Mouse (Mus musculus) neural tube, embryonic 13.5 days (tissue): ENCODE measurements around the gene Crybg3. TPM values are rescaled to one million over a fixed set of nuclear protein-coding genes. Genes with fewer than 3 reads are reported as not detected.

Experiments
- ATAC-seq: fragments of 200-750 bp; cut with Nextera tagmentation; 2 replicates; pipeline ENCODE4 v1.8.0; 2017; ENCODE audit warnings: low read depth, mild to moderate bottlenecking, moderate TSS enrichment, moderate library complexity
- H3K27ac ChIP-seq: fragments of 300-500 bp; sonication (generic); replicated peaks from 2 replicates; pipeline ENCODE4 v1.5.1; 2015; ENCODE audit warnings: moderate library complexity, mild to moderate bottlenecking, inconsistent platforms
- H3K27me3 ChIP-seq: fragments of 300-500 bp; sonication (generic); 2 replicates; pipeline ENCODE4 v1.6.1; 2015; ENCODE audit warnings: mild to moderate bottlenecking, inconsistent platforms
- H3K36me3 ChIP-seq: fragments of 300-500 bp; sonication (generic); 2 replicates; pipeline ENCODE4 v1.6.1; 2015; ENCODE audit warnings: mild to moderate bottlenecking, inconsistent platforms
- H3K4me1 ChIP-seq: fragments of 300-500 bp; sonication (generic); replicated peaks from 2 replicates; pipeline ENCODE4 v1.6.1; 2015; ENCODE audit warnings: inconsistent platforms
- H3K4me2 ChIP-seq: fragments of 300-500 bp; sonication (generic); 2 replicates; pipeline ENCODE4 v1.6.1; 2015; ENCODE audit warnings: inconsistent platforms, mild to moderate bottlenecking, moderate library complexity
- H3K4me3 ChIP-seq: fragments of 300-500 bp; sonication (generic); 2 replicates; pipeline ENCODE4 v1.5.1; 2015; ENCODE audit warnings: mild to moderate bottlenecking, inconsistent platforms
- H3K9ac ChIP-seq: fragments of 300-500 bp; sonication (generic); 2 replicates; pipeline ENCODE4 v1.6.1; 2015; ENCODE audit warnings: moderate library complexity, mild to moderate bottlenecking, inconsistent platforms
- H3K9me3 ChIP-seq: fragments of 300-500 bp; sonication (generic); 2 replicates; pipeline ENCODE4 v1.6.1; 2016; ENCODE audit warnings: inconsistent platforms
- WGBS: fragments of 180-500 bp; shearing (Covaris S2); methylation state at CpG from one replicate; pipeline ENCODE4 v1.1.7; 2015; 5-methylcytosine and 5-hydroxymethylcytosine counted together
- polyA plus RNA-seq: library from polyadenylated mRNA; unstranded; fragments of >200 nt; fragmentation: Nextera tagmentation; extraction: Ambion mirVana; gene quantifications from 2 replicates; pipeline ENCODE4 v1.2.1, GENCODE M21; 2015

The Crybg3 gene
- polyA plus RNA-seq, 1 experiment from 2014 or later: 3.8 TPM

- H3K27ac ChIP-seq: no peak overlapping the region; the same call in 1 of the 2 replicates
- H3K27me3 ChIP-seq: no peaks in the 10 kb centered on the region
- no peak overlapping the region for H3K4me3 ChIP-seq
- no peak overlapping the region for H3K4me2 ChIP-seq
- 0 out of 2 replicates have a peak, but pooled peaks have one; percentile 60 for ATAC-seq
- no peaks in the 10 kb centered on the region for H3K9me3 ChIP-seq
- H3K36me3 ChIP-seq: no peaks in the 10 kb centered on the region
- no peak overlapping the region for H3K9ac ChIP-seq
- H3K4me1 ChIP-seq: peaks cover 32% of the 10 kb centered on the region
- 74% methylated on average over 14 of the region's 14 CpGs for WGBS
Measured at GRCm38 (mm10) chr16:59547887-59548581, 52.7 kb downstream of the Crybg3 start.

- Histone ChIP-seq H3K9ac (no peak overlapping the region), H3K36me3 (no peaks in the 10 kb centered on the region), H3K4me2 (no peak overlapping the region), H3K4me3 (no peak overlapping the region), H3K9me3 (no peaks in the 10 kb centered on the region), H3K27ac (no peak overlapping the region), H3K4me1 (peaks cover 32% of the 10 kb centered on the region), H3K27me3 (no peaks in the 10 kb centered on the region)
- ATAC-seq: peak; percentile 44; the same call in 1 of the 2 replicates
- 45% methylated on average over 4 of the region's 4 CpGs for WGBS
Measured at GRCm38 (mm10) chr16:59547466-59547865, 53.3 kb downstream of the Crybg3 start.

DNA sequence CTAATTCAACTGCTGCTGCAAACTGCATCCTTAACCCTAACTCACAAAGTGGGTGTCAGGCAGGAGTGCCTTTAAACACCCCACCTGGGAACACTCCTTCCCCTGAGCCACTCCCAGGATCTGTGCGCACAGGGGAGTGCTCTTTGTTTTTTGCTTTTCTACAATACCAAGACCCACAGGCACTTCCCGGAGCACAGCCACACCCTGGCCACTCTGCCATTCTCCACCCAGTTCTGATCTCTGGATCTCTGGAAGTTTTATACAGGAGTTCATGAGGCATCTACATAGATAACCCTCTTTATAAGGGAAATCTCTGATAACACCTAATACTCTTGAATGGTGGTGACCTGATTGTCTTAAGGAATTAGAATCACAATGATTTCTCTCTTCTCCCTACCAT is 55.4 kb downstream of the Crybg3 start:
- H3K9ac ChIP-seq: no peak overlapping the region
- ATAC-seq: no peak
- H3K27me3 ChIP-seq: no peaks in the 10 kb centered on the region
- WGBS: 83% methylated on average over 2 of the region's 2 CpGs
- no peaks in the 10 kb centered on the region for H3K36me3 ChIP-seq
- no peak overlapping the region for H3K4me2 ChIP-seq
- H3K9me3 ChIP-seq: no peaks in the 10 kb centered on the region
- H3K4me1 ChIP-seq: peaks cover 32% of the 10 kb centered on the region
- H3K27ac ChIP-seq: no peak overlapping the region
- no peak overlapping the region for H3K4me3 ChIP-seq

DNA sequence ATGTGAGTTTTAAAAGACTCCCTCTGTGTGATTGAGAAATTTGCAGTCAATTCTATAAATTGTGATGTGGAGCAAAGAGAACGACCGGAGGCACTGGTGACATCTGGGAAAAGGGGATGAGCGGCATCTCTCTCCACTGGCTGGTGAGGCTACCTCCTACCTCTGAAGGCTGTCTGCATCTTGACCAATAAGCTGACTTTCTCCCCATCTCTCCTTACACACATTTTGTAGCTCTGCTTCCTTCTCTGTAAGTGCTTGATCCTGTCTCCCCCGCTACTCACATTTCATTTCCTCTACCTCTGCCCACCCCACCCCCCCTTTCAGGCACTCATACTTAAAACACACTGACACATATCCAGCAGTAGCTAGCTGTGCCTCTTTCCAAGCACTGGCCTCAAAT is 59.4 kb downstream of the Crybg3 start:
- no peak overlapping the region for H3K27ac ChIP-seq
- no peak overlapping the region for H3K4me2 ChIP-seq
- H3K27me3 ChIP-seq: no peaks in the 10 kb centered on the region
- no peaks in the 10 kb centered on the region for H3K9me3 ChIP-seq
- 83% methylated on average over 4 of the region's 4 CpGs for WGBS
- peaks cover 12% of the 10 kb centered on the region for H3K4me1 ChIP-seq
- no peak for ATAC-seq
- H3K4me3 ChIP-seq: no peak overlapping the region
- H3K9ac ChIP-seq: no peak overlapping the region
- H3K36me3 ChIP-seq: no peaks in the 10 kb centered on the region

DNA sequence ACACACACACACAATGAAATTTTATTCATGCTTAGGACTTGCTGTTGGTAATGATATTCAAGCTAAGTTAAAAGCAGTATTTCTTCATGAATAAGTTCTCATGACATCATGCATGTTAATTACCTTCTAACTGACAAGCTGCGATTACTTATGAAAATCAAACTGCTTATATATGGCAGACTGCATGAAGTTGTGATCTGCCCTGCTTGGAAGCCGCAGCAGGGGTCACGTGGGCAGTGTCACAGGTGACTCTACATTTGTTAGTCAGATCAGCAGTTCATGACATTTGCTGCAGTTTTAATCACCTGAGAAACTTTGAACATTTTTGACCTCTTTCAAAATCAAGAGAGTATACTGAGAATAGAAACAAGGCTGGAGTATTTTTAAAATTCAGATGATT is 59.8 kb downstream of the Crybg3 start:
- WGBS: 88% methylated on average over 3 of the region's 3 CpGs
- Histone ChIP-seq H3K4me1 (peaks cover 12% of the 10 kb centered on the region), H3K27ac (no peak overlapping the region), H3K4me3 (no peak overlapping the region), H3K36me3 (no peaks in the 10 kb centered on the region), H3K4me2 (no peak overlapping the region), H3K9me3 (no peaks in the 10 kb centered on the region), H3K9ac (no peak overlapping the region), H3K27me3 (no peaks in the 10 kb centered on the region)
- ATAC-seq: no peak

DNA sequence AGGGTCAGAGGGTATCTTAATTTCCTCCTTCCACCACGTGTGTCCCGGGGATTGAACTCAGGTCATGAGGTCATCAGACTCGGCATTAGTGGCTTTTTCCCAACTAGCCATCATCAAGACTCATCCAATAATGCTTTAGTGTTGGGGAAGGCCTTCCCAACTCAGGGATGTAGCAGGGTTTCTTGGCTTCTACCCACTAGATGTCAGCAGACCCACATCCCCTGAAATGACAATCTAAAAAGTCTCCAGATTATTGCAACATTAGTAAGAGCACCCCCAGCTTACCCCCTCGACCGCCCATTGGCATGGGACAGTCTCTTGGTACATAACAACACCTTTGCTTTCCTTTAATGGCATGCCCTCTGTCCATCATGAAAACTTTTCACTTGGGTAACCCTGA is 65.1 kb downstream of the Crybg3 start:
- whole genome bisulfite sequencing: 84% methylated on average over 5 of the region's 5 CpGs
- no peak for ATAC-seq
- no peaks in the 10 kb centered on the region for H3K4me1 ChIP-seq
- H3K27ac ChIP-seq: no peak overlapping the region
- H3K4me2 ChIP-seq: no peak overlapping the region
- no peak overlapping the region for H3K9ac ChIP-seq
- no peaks in the 10 kb centered on the region for H3K9me3 ChIP-seq
- H3K27me3 ChIP-seq: no peaks in the 10 kb centered on the region
- H3K36me3 ChIP-seq: no peaks in the 10 kb centered on the region
- H3K4me3 ChIP-seq: no peak overlapping the region

GRCm38 (mm10) chr16:59534349-59534748 is 66.4 kb downstream of the Crybg3 start:
- Histone ChIP-seq H3K9me3 (no peaks in the 10 kb centered on the region), H3K36me3 (peaks cover 11% of the 10 kb centered on the region), H3K27me3 (no peaks in the 10 kb centered on the region), H3K9ac (no peak overlapping the region), H3K4me2 (no peak overlapping the region), H3K27ac (no peak overlapping the region), H3K4me3 (no peak overlapping the region), H3K4me1 (no peaks in the 10 kb centered on the region)
- no peak for ATAC-seq
- WGBS: 88% methylated on average over 11 of the region's 11 CpGs

DNA sequence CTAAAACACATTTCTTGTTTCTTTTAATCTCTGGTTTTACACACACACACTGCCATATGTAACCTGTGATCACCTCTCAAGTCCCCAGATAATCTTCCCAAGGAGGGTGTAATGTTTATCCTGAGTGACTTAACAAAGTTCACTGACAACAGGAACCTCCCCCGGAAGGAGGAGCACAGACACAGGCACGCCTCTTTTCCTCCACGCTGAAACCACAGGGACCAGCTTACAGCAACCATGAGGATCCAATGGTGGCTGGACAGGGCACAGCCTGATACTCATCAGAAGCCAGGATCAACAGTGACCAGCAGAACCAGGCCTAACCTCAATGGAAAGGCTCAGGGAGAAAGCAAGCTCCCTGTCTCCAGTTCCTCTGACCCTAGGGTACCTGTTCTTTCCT is 68.2 kb downstream of the Crybg3 start:
- H3K27me3 ChIP-seq: no peaks in the 10 kb centered on the region
- peaks cover 12% of the 10 kb centered on the region for H3K36me3 ChIP-seq
- H3K4me2 ChIP-seq: no peak overlapping the region
- H3K27ac ChIP-seq: no peak overlapping the region
- no peak overlapping the region for H3K9ac ChIP-seq
- H3K4me3 ChIP-seq: no peak overlapping the region
- WGBS: 50% methylated on average over 3 of the region's 3 CpGs
- no peak for ATAC-seq
- H3K9me3 ChIP-seq: no peaks in the 10 kb centered on the region
- no peaks in the 10 kb centered on the region for H3K4me1 ChIP-seq

DNA sequence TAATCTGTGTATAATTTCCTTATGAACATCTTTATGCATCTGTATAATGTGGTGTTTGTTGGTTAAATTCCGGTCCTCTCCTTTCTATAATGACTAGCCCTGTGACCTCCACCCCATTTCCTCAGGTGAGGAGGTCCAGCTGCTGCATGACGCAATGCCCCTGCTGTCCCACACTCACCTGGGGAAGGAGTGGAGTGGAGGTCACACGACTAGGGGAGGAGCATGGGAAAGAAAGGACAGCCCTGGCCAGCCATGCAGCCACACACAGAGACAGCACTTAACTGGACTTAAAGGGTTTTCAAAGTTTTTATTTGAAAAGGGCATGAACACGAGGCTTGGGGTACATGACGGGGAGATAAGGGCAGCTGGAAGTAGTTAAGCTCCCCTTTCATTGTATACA is 69.5 kb downstream of the Crybg3 start:
- no peak overlapping the region for H3K27ac ChIP-seq
- H3K4me3 ChIP-seq: no peak overlapping the region
- H3K9ac ChIP-seq: no peak overlapping the region
- no peak overlapping the region for H3K4me2 ChIP-seq
- no peaks in the 10 kb centered on the region for H3K27me3 ChIP-seq
- H3K9me3 ChIP-seq: no peaks in the 10 kb centered on the region
- no peak for ATAC-seq
- WGBS: 85% methylated on average over 5 of the region's 5 CpGs
- no peaks in the 10 kb centered on the region for H3K4me1 ChIP-seq
- H3K36me3 ChIP-seq: peaks cover 12% of the 10 kb centered on the region

DNA sequence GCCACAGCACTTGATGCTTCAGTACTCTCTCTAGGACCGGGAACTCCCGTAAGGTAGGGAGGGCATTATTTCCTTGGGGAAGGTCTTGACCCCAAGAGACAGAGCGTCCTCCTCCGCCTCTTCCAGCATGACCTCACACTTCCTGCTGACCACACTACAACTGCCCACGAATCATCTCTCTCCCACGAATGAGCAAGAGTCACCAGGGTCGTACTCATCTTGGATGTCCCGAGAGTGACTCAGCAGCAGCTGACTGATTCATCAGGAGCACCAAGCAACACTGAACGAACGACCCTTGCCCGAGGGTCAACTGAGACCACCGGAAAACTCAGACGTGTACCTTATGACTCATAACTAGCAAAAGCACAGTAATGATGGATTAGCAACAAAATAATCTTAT is 71.2 kb downstream of the Crybg3 start:
- ATAC-seq: no peak
- 91% methylated on average over 13 of the region's 13 CpGs for WGBS
- H3K36me3 ChIP-seq: peaks cover 12% of the 10 kb centered on the region

DNA sequence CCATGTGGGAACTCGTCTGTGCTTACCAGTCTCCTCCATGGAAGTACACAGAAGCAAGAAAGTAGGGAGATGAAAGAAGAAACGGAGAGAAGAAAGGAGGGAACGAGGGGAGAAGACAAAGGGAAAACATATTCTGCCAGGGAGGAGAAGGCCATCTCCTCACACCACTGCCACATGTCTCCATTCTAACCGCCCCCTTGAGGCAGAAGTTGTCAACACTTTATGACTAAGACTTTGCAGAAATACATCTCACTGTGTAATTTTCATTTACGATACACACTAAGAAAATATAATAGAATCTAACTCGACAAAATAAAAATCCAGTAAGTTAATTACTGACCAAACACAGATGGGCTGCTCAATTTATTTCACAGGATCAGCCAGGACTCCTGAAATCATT is 73.8 kb downstream of the Crybg3 start:
- Histone ChIP-seq H3K4me1 (peaks cover 8% of the 10 kb centered on the region; the same call in 1 of the 2 replicates), H3K4me2 (no peak overlapping the region), H3K4me3 (no peak overlapping the region), H3K9me3 (no peaks in the 10 kb centered on the region), H3K27me3 (no peaks in the 10 kb centered on the region), H3K27ac (no peak overlapping the region), H3K36me3 (peaks cover 12% of the 10 kb centered on the region), H3K9ac (no peak overlapping the region)
- ATAC-seq: no peak
- WGBS: 75% methylated on average over 6 of the region's 6 CpGs

More for the DNA sequence above, 71.2 kb downstream of the Crybg3 start:
- Histone ChIP-seq H3K4me1 (peaks cover 5% of the 10 kb centered on the region; the same call in 1 of the 2 replicates), H3K4me3 (no peak overlapping the region), H3K4me2 (no peak overlapping the region), H3K9me3 (no peaks in the 10 kb centered on the region), H3K27me3 (no peaks in the 10 kb centered on the region), H3K27ac (no peak overlapping the region), H3K9ac (no peak overlapping the region)

GRCm38 (mm10) chr16:59521752-59522423 is 78.9 kb downstream of the Crybg3 start:
- H3K4me2 ChIP-seq: no peak overlapping the region
- H3K36me3 ChIP-seq: no peaks in the 10 kb centered on the region
- no peak overlapping the region for H3K27ac ChIP-seq
- H3K4me1 ChIP-seq: peaks cover 8% of the 10 kb centered on the region; the same call in 1 of the 2 replicates
- H3K4me3 ChIP-seq: no peak overlapping the region
- H3K9me3 ChIP-seq: no peaks in the 10 kb centered on the region
- WGBS: 95% methylated on average over 16 of the region's 16 CpGs
- H3K27me3 ChIP-seq: no peaks in the 10 kb centered on the region
- no peak for ATAC-seq
- H3K9ac ChIP-seq: no peak overlapping the region
